Mouse (Mus musculus) midbrain, embryonic 14.5 days (tissue): ENCODE data around the gene Armc12. TPM values are rescaled to one million over a fixed set of nuclear protein-coding genes. Genes with fewer than 3 reads are reported as not detected.

Source experiments
- ATAC-seq: fragments of 200-750 bp; cut with Nextera tagmentation; 2 replicates; pipeline ENCODE4 v1.8.0; 2017; ENCODE audit warnings: moderate number of reproducible peaks, moderate library complexity; ENCODE audit not compliant: low FRiP score, low TSS enrichment
- DNase-seq: peaks from one replicate; pipeline ENCODE4 v3.0.0-alpha.2; 2015
- H3K27ac ChIP-seq: fragments of 300-500 bp; sonication (generic); replicated peaks from 2 replicates; pipeline ENCODE4 v1.5.1; 2014; ENCODE audit warnings: mild to moderate bottlenecking, low read depth, low read length, moderate library complexity
- H3K27me3 ChIP-seq: fragments of 300-500 bp; sonication (generic); 2 replicates; pipeline ENCODE4 v1.6.1; 2014; ENCODE audit warnings: low read length, control low read depth, mixed read lengths; ENCODE audit not compliant: control insufficient read depth, insufficient read depth
- H3K36me3 ChIP-seq: fragments of 300-500 bp; sonication (generic); 2 replicates; pipeline ENCODE4 v1.6.1; 2014; ENCODE audit warnings: low read length, control low read depth; ENCODE audit not compliant: control insufficient read depth, insufficient read depth
- H3K4me1 ChIP-seq: fragments of 300-500 bp; sonication (generic); 2 replicates; pipeline ENCODE4 v1.6.1; 2014; ENCODE audit warnings: mild to moderate bottlenecking, antibody characterized with exemption, low read length, control low read depth; ENCODE audit not compliant: control insufficient read depth, insufficient read depth
- H3K4me2 ChIP-seq: fragments of 300-500 bp; sonication (generic); 2 replicates; pipeline ENCODE4 v1.6.1; 2014; ENCODE audit warnings: mild to moderate bottlenecking, low read length, moderate library complexity
- H3K4me3 ChIP-seq: fragments of 300-500 bp; sonication (generic); replicated peaks from 2 replicates; pipeline ENCODE4 v1.5.1; 2014; ENCODE audit warnings: low read depth, low read length
- H3K9ac ChIP-seq: fragments of 300-500 bp; sonication (generic); replicated peaks from 2 replicates; pipeline ENCODE4 v1.6.1; 2014; ENCODE audit warnings: mild to moderate bottlenecking, low read length, moderate library complexity
- H3K9me3 ChIP-seq: fragments of 300-500 bp; sonication (generic); 2 replicates; pipeline ENCODE4 v1.6.1; 2016; ENCODE audit warnings: low read length, control low read depth, mixed read lengths; ENCODE audit not compliant: control insufficient read depth
- WGBS: fragments of 180-500 bp; shearing (Covaris S2); extraction: QIAGEN DNeasy Blood & Tissue Kit; methylation state at CpG from one replicate; pipeline ENCODE4 v1.1.7; 2014; 5-methylcytosine and 5-hydroxymethylcytosine counted together
- polyA plus RNA-seq: library from polyadenylated mRNA; unstranded; fragments of >200 nt; fragmentation: Nextera tagmentation; extraction: Ambion mirVana; gene quantifications from 2 replicates; pipeline ENCODE4 v1.2.1, GENCODE M21; 2014

The Armc12 gene
- polyA plus RNA-seq, 1 experiment from 2014 or later: not detected

- Histone ChIP-seq H3K27me3 (peaks cover 18% of the 10 kb centered on the region; the same call in 1 of the 2 replicates), H3K27ac (no peak overlapping the region), H3K9ac (peak overlapping the region; percentile 47; the same call in 1 of the 2 replicates), H3K36me3 (no peaks in the 10 kb centered on the region), H3K4me3 (no peak overlapping the region), H3K4me1 (peaks cover 11% of the 10 kb centered on the region), H3K4me2 (peak overlapping the region; percentile 70; the same call in 1 of the 2 replicates), H3K9me3 (no peaks in the 10 kb centered on the region)
- 74% methylated on average over 4 of the region's 4 CpGs for WGBS
- DNase-seq (no peak), ATAC-seq (no peak)
Measured at GRCm38 (mm10) chr17:28516881-28517280, 13.7 kb upstream of the Armc12 start.

GRCm38 (mm10) chr17:28517441-28517955 lies 13.1 kb upstream of the Armc12 start, which contains the start of gene Fkbp5:
Gene Fkbp5, minus strand, starts transcription at chr17:28517527.
- Histone ChIP-seq H3K4me1 (peaks cover 11% of the 10 kb centered on the region), H3K4me3 (peak within 1 kb of the TSS; percentile 39), H3K27ac (peak within 1 kb of the TSS; percentile 43; the same call in 1 of the 2 replicates), H3K27me3 (peaks cover 18% of the 10 kb centered on the region; the same call in 1 of the 2 replicates), H3K36me3 (no peaks in the 10 kb centered on the region), H3K9me3 (no peaks in the 10 kb centered on the region), H3K4me2 (peak within 1 kb of the TSS; percentile 70), H3K9ac (peak within 1 kb of the TSS; percentile 47)
- peak; percentile 47 for ATAC-seq
- DNase-seq: peak; percentile 82
- 2% methylated on average over 16 of the region's 16 CpGs for WGBS

GRCm38 (mm10) chr17:28517956-28518614 lies 12.5 kb upstream of the Armc12 start:
- H3K4me2 ChIP-seq: peak overlapping the region; percentile 70
- ATAC-seq (peak; percentile 62), DNase-seq (peak; percentile 88)
- H3K27ac ChIP-seq: peak overlapping the region; percentile 43; the same call in 1 of the 2 replicates
- no peaks in the 10 kb centered on the region for H3K9me3 ChIP-seq
- peak overlapping the region; percentile 39 for H3K4me3 ChIP-seq
- no peaks in the 10 kb centered on the region for H3K36me3 ChIP-seq
- H3K27me3 ChIP-seq: peaks cover 18% of the 10 kb centered on the region; the same call in 1 of the 2 replicates
- 1% methylated on average over 46 of the region's 46 CpGs for WGBS
- H3K9ac ChIP-seq: peak overlapping the region; percentile 47
- peaks cover 11% of the 10 kb centered on the region for H3K4me1 ChIP-seq

- peak overlapping the region; percentile 70 for H3K4me2 ChIP-seq
- peak overlapping the region; percentile 39 for H3K4me3 ChIP-seq
- peaks cover 18% of the 10 kb centered on the region; the same call in 1 of the 2 replicates for H3K27me3 ChIP-seq
- no peak overlapping the region for H3K9ac ChIP-seq
- DNase-seq (no peak), ATAC-seq (no peak)
- no peaks in the 10 kb centered on the region for H3K36me3 ChIP-seq
- H3K4me1 ChIP-seq: peaks cover 11% of the 10 kb centered on the region
- H3K27ac ChIP-seq: no peak overlapping the region
- no peaks in the 10 kb centered on the region for H3K9me3 ChIP-seq
- WGBS: 21% methylated on average over 8 of the region's 8 CpGs
Measured at GRCm38 (mm10) chr17:28518615-28519071, 12.0 kb upstream of the Armc12 start.

- 94% methylated on average over 3 of the region's 3 CpGs for WGBS
Measured at GRCm38 (mm10) chr17:28519827-28520226, 10.8 kb upstream of the Armc12 start.

GRCm38 (mm10) chr17:28520561-28520960 lies 10.0 kb upstream of the Armc12 start:
- ATAC-seq (no peak), DNase-seq (no peak)
- 78% methylated on average over 4 of the region's 4 CpGs for WGBS
- no peaks in the 10 kb centered on the region for H3K9me3 ChIP-seq
- no peak overlapping the region for H3K4me2 ChIP-seq
- peaks cover 11% of the 10 kb centered on the region for H3K4me1 ChIP-seq
- H3K9ac ChIP-seq: no peak overlapping the region
- H3K27ac ChIP-seq: no peak overlapping the region
- peaks cover 16% of the 10 kb centered on the region; the same call in 1 of the 2 replicates for H3K27me3 ChIP-seq
- no peak overlapping the region for H3K4me3 ChIP-seq
- no peaks in the 10 kb centered on the region for H3K36me3 ChIP-seq

More at GRCm38 (mm10) chr17:28519827-28520226, 10.8 kb upstream of the Armc12 start:
- no peak overlapping the region for H3K4me3 ChIP-seq
- H3K36me3 ChIP-seq: no peaks in the 10 kb centered on the region
- DNase-seq: no peak
- no peak overlapping the region for H3K27ac ChIP-seq
- peaks cover 18% of the 10 kb centered on the region; the same call in 1 of the 2 replicates for H3K27me3 ChIP-seq
- ATAC-seq: no peak
- H3K9me3 ChIP-seq: no peaks in the 10 kb centered on the region
- peaks cover 11% of the 10 kb centered on the region for H3K4me1 ChIP-seq
- no peak overlapping the region for H3K4me2 ChIP-seq
- no peak overlapping the region for H3K9ac ChIP-seq

- Histone ChIP-seq H3K9me3 (no peaks in the 10 kb centered on the region), H3K27ac (no peak overlapping the region), H3K4me1 (peaks cover 11% of the 10 kb centered on the region), H3K9ac (no peak overlapping the region), H3K4me3 (no peak overlapping the region), H3K4me2 (no peak overlapping the region), H3K27me3 (peaks cover 13% of the 10 kb centered on the region; the same call in 1 of the 2 replicates), H3K36me3 (no peaks in the 10 kb centered on the region)
- 74% methylated on average over 5 of the region's 5 CpGs for WGBS
- DNase-seq (no peak), ATAC-seq (no peak)
Measured at GRCm38 (mm10) chr17:28521071-28521726, 9.4 kb upstream of the Armc12 start.

GRCm38 (mm10) chr17:28521920-28522319 lies 8.7 kb upstream of the Armc12 start:
- H3K4me3 ChIP-seq: peak overlapping the region; percentile 69
- H3K9me3 ChIP-seq: no peaks in the 10 kb centered on the region
- ATAC-seq (no peak), DNase-seq (no peak)
- H3K27me3 ChIP-seq: peaks cover 13% of the 10 kb centered on the region; the same call in 1 of the 2 replicates
- H3K4me2 ChIP-seq: peak overlapping the region; percentile 93
- no peaks in the 10 kb centered on the region for H3K36me3 ChIP-seq
- 39% methylated on average over 6 of the region's 6 CpGs for WGBS
- peaks cover 11% of the 10 kb centered on the region for H3K4me1 ChIP-seq
- H3K27ac ChIP-seq: no peak overlapping the region
- no peak overlapping the region for H3K9ac ChIP-seq
